In genomic region chr19:4942551-4943252, GRCm38 (mm10) we compare ENCODE assay signal across 8 mouse cellular contexts. TPM values are rescaled to one million over a fixed set of nuclear protein-coding genes. Genes with fewer than 3 reads are reported as not detected.
DNase-seq lines count a peak whose midpoint lies in the region; ATAC-seq lines count a peak whose summit lies in the region.

Gene Peli3 (minus strand): TSS chr19:4943127.

- peaks cover 7% of the 10 kb centered on the region for H3K27me3 ChIP-seq in forebrain, embryonic 11.5 days (ENCODE audit: control insufficient read depth, insufficient read depth, low read length)
- peaks cover 12% of the 10 kb centered on the region for H3K27me3 ChIP-seq in heart, embryonic 16.5 days (ENCODE audit: control insufficient read depth, insufficient read depth, low read length)
- H3K27me3 ChIP-seq in liver, embryonic 15.5 days, result peaks cover 84% of the 10 kb centered on the region
- no peaks in the 10 kb centered on the region for H3K27me3 ChIP-seq in neural tube, embryonic 11.5 days (ENCODE audit: control insufficient read depth, insufficient read depth, low read length)
- H3K27me3 ChIP-seq in stomach, embryonic 16.5 days (ENCODE audit: control insufficient read depth, insufficient read depth, low read length), result no peaks in the 10 kb centered on the region

- under 1% methylated on average over 53 of the region's 55 CpGs for WGBS in forebrain, embryonic 11.5 days
- under 1% methylated on average over 54 of the region's 55 CpGs for WGBS in heart, embryonic 16.5 days
- 1% methylated on average over 55 of the region's 55 CpGs for WGBS in liver, embryonic 15.5 days (ENCODE audit: insufficient replicate concordance)
- WGBS in neural tube, embryonic 11.5 days, result under 1% methylated on average over 50 of the region's 55 CpGs
- WGBS in stomach, embryonic 16.5 days, result 0% methylated on average over 55 of the region's 55 CpGs

- peak; percentile 81 for DNase-seq in CD4-positive, CD25-positive, alpha-beta regulatory T cell, adult 2 months (ENCODE audit: low read depth, low spot score)
- peak; percentile 36 for DNase-seq in c-Kit-negative CD71-positive TER-119-positive erythroid progenitor cells, embryonic 14.5 days (ENCODE audit: low read depth, low spot score)
- DNase-seq in forebrain, embryonic 11.5 days (ENCODE audit: low spot score), result peak; percentile 94
- peak; percentile 77 to 91 for DNase-seq in kidney, postnatal 36 days
- peak; percentile 88 for DNase-seq in neural tube, embryonic 11.5 days (ENCODE audit: low spot score)

- H3K4me3 ChIP-seq in forebrain, embryonic 11.5 days (ENCODE audit: low read depth, low read length), result peak within 1 kb of the TSS; percentile 66
- peak within 1 kb of the TSS; percentile 75 for H3K4me3 ChIP-seq in heart, embryonic 16.5 days (ENCODE audit: low read length)
- H3K4me3 ChIP-seq in liver, embryonic 15.5 days (replicated peaks), result peak within 1 kb of the TSS; percentile 58
- peak within 1 kb of the TSS; percentile 66 for H3K4me3 ChIP-seq in neural tube, embryonic 11.5 days (ENCODE audit: low read depth, low read length)
- peak within 1 kb of the TSS; percentile 72 for H3K4me3 ChIP-seq in stomach, embryonic 16.5 days (replicated peaks; ENCODE audit: low read length)

- ATAC-seq in forebrain, embryonic 11.5 days (replicated peaks; ENCODE audit: low FRiP score), result peak; percentile 96
- peak; percentile 93 for ATAC-seq in heart, embryonic 16.5 days (replicated peaks; ENCODE audit: extremely low read depth, insufficient read depth, low FRiP score)
- ATAC-seq in liver, embryonic 15.5 days (ENCODE audit: insufficient read depth), result peak; percentile 88
- peak; percentile 88 for ATAC-seq in neural tube, embryonic 11.5 days (ENCODE audit: insufficient read depth, low FRiP score, low TSS enrichment)
- ATAC-seq in stomach, embryonic 16.5 days (ENCODE audit: insufficient read depth, low FRiP score), result peak; percentile 97

- H3K36me3 ChIP-seq in forebrain, embryonic 11.5 days (ENCODE audit: control insufficient read depth, insufficient read depth, low read length), result no peaks in the 10 kb centered on the region
- H3K36me3 ChIP-seq in heart, embryonic 16.5 days (ENCODE audit: control insufficient read depth, insufficient read depth), result no peaks in the 10 kb centered on the region
- no peaks in the 10 kb centered on the region for H3K36me3 ChIP-seq in liver, embryonic 15.5 days (replicated peaks)
- H3K36me3 ChIP-seq in neural tube, embryonic 11.5 days (ENCODE audit: control insufficient read depth, insufficient read depth, low read length), result no peaks in the 10 kb centered on the region
- H3K36me3 ChIP-seq in stomach, embryonic 16.5 days (ENCODE audit: control insufficient read depth, insufficient read depth, low read length), result no peaks in the 10 kb centered on the region

- H3K9me3 ChIP-seq in forebrain, embryonic 11.5 days (ENCODE audit: control insufficient read depth, low read length), result no peaks in the 10 kb centered on the region
- H3K9me3 ChIP-seq in heart, embryonic 16.5 days (replicated peaks; ENCODE audit: control insufficient read depth, low read length), result no peaks in the 10 kb centered on the region
- H3K9me3 ChIP-seq in liver, embryonic 15.5 days (replicated peaks), result no peaks in the 10 kb centered on the region
- H3K9me3 ChIP-seq in neural tube, embryonic 11.5 days (ENCODE audit: control insufficient read depth, low read length), result no peaks in the 10 kb centered on the region
- no peaks in the 10 kb centered on the region for H3K9me3 ChIP-seq in stomach, embryonic 16.5 days (replicated peaks; ENCODE audit: control insufficient read depth, low read length)

- H3K27ac ChIP-seq in forebrain, embryonic 11.5 days (ENCODE audit: low read depth, low read length), result no peak within 1 kb of the TSS
- H3K27ac ChIP-seq in heart, embryonic 16.5 days (ENCODE audit: low read length), result no peak within 1 kb of the TSS
- no peak within 1 kb of the TSS for H3K27ac ChIP-seq in liver, embryonic 15.5 days (replicated peaks)
- H3K27ac ChIP-seq in neural tube, embryonic 11.5 days (ENCODE audit: low read depth, low read length), result no peak within 1 kb of the TSS
- H3K27ac ChIP-seq in stomach, embryonic 16.5 days (ENCODE audit: low read length), result no peak within 1 kb of the TSS

- H3K4me1 ChIP-seq in forebrain, embryonic 11.5 days (replicated peaks; ENCODE audit: control insufficient read depth, insufficient read depth, low read length), result peaks cover 3% of the 10 kb centered on the region
- no peaks in the 10 kb centered on the region; the same call in 1 of the 2 replicates for H3K4me1 ChIP-seq in heart, embryonic 16.5 days (ENCODE audit: control insufficient read depth, insufficient read depth, low read length)
- H3K4me1 ChIP-seq in liver, embryonic 15.5 days (replicated peaks), result peaks cover 15% of the 10 kb centered on the region
- peaks cover 4% of the 10 kb centered on the region for H3K4me1 ChIP-seq in neural tube, embryonic 11.5 days (ENCODE audit: control insufficient read depth, insufficient read depth, low read length)
- 0 out of 2 replicates have a peak, but pooled peaks cover 2% of the 10 kb centered on the region for H3K4me1 ChIP-seq in stomach, embryonic 16.5 days (ENCODE audit: control insufficient read depth, insufficient read depth, low read length)

- H3K4me2 ChIP-seq in forebrain, embryonic 11.5 days (ENCODE audit: low read depth, low read length, severe bottlenecking), result peak within 1 kb of the TSS; percentile 96
- H3K4me2 ChIP-seq in heart, embryonic 16.5 days (ENCODE audit: low read depth, low read length), result peak within 1 kb of the TSS; percentile 99
- peak within 1 kb of the TSS; percentile 85 for H3K4me2 ChIP-seq in liver, embryonic 15.5 days
- H3K4me2 ChIP-seq in neural tube, embryonic 11.5 days (ENCODE audit: low read depth), result peak within 1 kb of the TSS; percentile 99
- H3K4me2 ChIP-seq in stomach, embryonic 16.5 days (ENCODE audit: low read depth, low read length), result peak within 1 kb of the TSS; percentile 97

- H3K9ac ChIP-seq in forebrain, embryonic 11.5 days (ENCODE audit: low read length), result peak within 1 kb of the TSS; percentile 60
- peak within 1 kb of the TSS; percentile 66 for H3K9ac ChIP-seq in heart, embryonic 16.5 days (ENCODE audit: low read length)
- peak within 1 kb of the TSS; percentile 42 for H3K9ac ChIP-seq in liver, embryonic 15.5 days
- H3K9ac ChIP-seq in neural tube, embryonic 11.5 days (ENCODE audit: low read length), result peak within 1 kb of the TSS; percentile 64
- peak within 1 kb of the TSS; percentile 81 for H3K9ac ChIP-seq in stomach, embryonic 16.5 days (ENCODE audit: low read length)

RNA-seq across cellular contexts. Expression of gene Peli3, which starts in this region (rescaled TPM):
- polyA plus RNA-seq in forebrain, embryonic 11.5 days (2014; fragmentation: Nextera tagmentation; extraction: Ambion mirVana), result 2.1 and 2.5 TPM in 2 replicates
- polyA plus RNA-seq in heart, embryonic 16.5 days (2015; fragmentation: Nextera tagmentation; extraction: Ambion mirVana), result 0.51 and 0.85 TPM in 2 replicates
- polyA plus RNA-seq in liver, embryonic 15.5 days (2015; fragmentation: Nextera tagmentation; extraction: Ambion mirVana), result 0.17 TPM in 2 replicates
- polyA plus RNA-seq in neural tube, embryonic 11.5 days (2014; fragmentation: Nextera tagmentation; extraction: Ambion mirVana), result 3.4 and 3.5 TPM in 2 replicates
- 1.8 and 1.9 TPM in 2 replicates for polyA plus RNA-seq in stomach, embryonic 16.5 days (2015; fragmentation: Nextera tagmentation; extraction: Ambion mirVana)

Comparison
In these comparisons a context has a peak if more than half of its experiments do, and no peak if none do; other contexts are left out.
1. Peak in ATAC-seq, H3K4me3 ChIP-seq, H3K9ac ChIP-seq and H3K4me2 ChIP-seq in heart, embryonic 16.5 days; RNA of the gene not detected or under 1 TPM.
2. Peak in ATAC-seq, H3K4me3 ChIP-seq, H3K9ac ChIP-seq and H3K4me2 ChIP-seq in liver, embryonic 15.5 days; RNA of the gene not detected or under 1 TPM.
3. DNase-seq: peak in every context shown above with its lines; median percentile 94 in forebrain, embryonic 11.5 days; 88 in neural tube, embryonic 11.5 days; 84 in kidney, postnatal 36 days; 81 in CD4-positive, CD25-positive, alpha-beta regulatory T cell, adult 2 months; 36 in c-Kit-negative CD71-positive TER-119-positive erythroid progenitor cells, embryonic 14.5 days.